Mouse (Mus musculus) gastrocnemius, postnatal 10 days (tissue): ENCODE measurements around the gene Trp73. TPM values are rescaled to one million over a fixed set of nuclear protein-coding genes. Genes with fewer than 3 reads are reported as not detected.

Experiments used
- DNase-seq: peaks from one replicate; pipeline ENCODE4 v3.0.0; 2021; ENCODE audit warnings: mixed read lengths
- long read RNA-seq, 2 experiments: library from polyadenylated mRNA; stranded (forward); transcript quantifications; one replicate each; pipeline ENCODE4 v2.0.0; 2021
- total RNA-seq, 2 experiments: library from RNA; stranded (reverse); gene quantifications; 2 replicates each; pipeline ENCODE4 v1.2.3; 2021

Trp73 gene
- not detected for total RNA-seq
- long read RNA-seq, experiment 1, partial matches to known transcripts = 0 of 1 reads
- long read RNA-seq, experiment 1, other reads (novel, unspliced or antisense) = 1 of 1 reads
- long read RNA-seq, experiment 2 = 0 reads

- no peak for DNase-seq
Measured at GRCm38 (mm10) chr4:154140182-154140212, at the start of gene Trp73. Trp73 (minus strand) TSS chr4:154140208.

GRCm38 (mm10) chr4:154188948-154189347, 48.9 kb upstream of the Trp73 start:
- DNase-seq = no peak

DNA sequence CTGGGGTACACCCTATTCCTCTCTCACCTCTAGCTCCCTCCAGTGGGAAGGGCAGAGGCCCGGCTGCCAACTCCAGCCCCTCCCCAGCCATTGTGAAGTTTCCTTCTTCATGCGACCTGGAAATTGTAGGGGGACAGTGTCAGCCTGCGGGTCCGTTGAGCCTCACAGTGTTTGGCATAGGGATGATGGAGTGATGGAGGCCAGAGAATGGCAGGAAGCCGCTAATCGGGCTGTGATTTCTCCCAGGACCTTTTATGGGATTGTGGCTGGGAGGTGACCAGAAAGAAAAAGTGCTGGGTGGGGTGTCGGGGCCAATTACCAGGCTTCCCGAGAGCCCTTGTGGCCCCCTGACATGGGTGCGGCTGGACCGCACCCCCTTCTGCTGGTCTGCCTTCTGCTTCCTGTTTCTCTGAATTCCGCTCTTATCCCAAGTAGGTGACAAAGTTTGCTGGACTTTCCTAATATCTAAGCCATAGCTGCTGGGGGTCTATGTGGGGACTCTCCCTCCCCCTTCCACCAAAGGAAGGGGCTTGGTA, 46.1 kb upstream of the Trp73 start:
- no peak for DNase-seq

DNA sequence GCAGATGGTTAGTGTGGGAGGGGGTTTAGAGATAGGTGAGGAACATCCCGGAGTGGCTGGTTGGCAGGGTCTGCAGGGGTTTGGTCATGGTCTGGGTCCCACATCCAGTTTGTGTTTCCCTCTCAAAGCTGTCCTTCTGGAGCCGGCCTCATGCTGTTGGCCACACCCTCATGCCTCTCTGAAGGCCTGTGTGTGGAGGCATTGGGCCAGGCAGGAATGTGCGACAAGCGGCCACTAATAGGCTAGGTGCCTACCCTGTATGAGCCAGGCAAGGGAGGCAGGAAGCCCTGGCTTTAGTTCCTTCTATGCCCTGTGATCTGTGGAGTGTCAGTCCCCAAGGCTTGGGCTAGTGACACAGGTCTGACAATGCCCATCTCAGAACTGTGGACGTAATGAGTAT, 45.0 kb upstream of the Trp73 start:
- DNase-seq = no peak

DNA sequence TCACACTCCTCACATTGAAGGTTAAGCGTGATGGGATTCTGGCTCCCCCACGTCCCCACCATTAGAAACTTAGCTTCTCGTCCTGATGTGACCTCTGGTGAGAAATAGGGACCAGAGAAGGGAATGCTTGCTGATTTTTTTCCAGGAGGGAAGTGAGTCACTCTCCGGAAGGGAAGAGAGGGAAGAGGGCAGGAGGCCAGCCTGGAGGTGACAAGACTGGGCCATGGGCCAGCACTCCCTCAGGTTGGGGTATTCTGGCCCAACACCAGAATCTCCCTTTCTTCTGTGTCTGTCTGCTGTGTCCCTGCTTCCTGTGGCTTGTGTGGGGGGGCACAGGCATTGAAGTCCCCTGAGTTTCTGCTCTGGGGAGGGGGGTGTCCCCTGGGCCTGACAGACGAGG, 43.6 kb upstream of the Trp73 start:
- no peak for DNase-seq

GRCm38 (mm10) chr4:154181001-154181400, 41.0 kb upstream of the Trp73 start:
- DNase-seq = no peak

GRCm38 (mm10) chr4:154177257-154177656, 37.2 kb upstream of the Trp73 start:
- DNase-seq = peak; percentile 31

DNA sequence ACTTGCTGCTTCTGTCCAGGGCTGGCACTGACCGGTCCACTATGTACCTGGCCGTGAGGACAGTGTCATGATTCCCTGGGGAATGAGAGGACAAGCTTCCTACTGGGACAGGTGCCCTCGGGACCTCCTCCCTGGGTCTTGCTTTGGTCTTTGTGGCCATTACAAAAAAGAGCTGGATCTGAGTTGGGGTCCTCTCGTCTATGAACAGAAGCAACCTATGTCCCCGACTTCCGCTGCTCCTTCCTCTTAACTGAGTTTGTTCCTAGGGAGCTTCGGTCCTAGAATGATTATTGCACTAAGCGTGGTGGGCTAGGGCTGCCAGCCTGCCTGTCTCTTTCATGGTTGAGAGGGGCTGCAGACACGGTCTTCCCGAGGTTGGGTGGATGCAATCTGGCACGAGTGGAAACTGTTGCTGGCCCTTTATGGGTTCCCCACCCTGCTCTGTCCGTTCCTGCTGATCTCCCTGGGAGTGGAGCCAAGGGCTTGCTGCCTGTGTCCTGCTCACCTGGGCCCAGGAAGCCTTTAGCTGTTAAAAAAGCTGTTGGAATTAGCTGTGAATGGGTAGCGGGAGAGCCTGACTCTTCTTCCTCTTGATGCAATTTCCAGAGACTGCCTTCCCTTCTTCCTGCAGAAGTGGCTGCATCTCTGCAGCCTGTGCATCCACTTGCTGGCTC, 32.1 kb upstream of the Trp73 start:
- DNase-seq = no peak

DNA sequence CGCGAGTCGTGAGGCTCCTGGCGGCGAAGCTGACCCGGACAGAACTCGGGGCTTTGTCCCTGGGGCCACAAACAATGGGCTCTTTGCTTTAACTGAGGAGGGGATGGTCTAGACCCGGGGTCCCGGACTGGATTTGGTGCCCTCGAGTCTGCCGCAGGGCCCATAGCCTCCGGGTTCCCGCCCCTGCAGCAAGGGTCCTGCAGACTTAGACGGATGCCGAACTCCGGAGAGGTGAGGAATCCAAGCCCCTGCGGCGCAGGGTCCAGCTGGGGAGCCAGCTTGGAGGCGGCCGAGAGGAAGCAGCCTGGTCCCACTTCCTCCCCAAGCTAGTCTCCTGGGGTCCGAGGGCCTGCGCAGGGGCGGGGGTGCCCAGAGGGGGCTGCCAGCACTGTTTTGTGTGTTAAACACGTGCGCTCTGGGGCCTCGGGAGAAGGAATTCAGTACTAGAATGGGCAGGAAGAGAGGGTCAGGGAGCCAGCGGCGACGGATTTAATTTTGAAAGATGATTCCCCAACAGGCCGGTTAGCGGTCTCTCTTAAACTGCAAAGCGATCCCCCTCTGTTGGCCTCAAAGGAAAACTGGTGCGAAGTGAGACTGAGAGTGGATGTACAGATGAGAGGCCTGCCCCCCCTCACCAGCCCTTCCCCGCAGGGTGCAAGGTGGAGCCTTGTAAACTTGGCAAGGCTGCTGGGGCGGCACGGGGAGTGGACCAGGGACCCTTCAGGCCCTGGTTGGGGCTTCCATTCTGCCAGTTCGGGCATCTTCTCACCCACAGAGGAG, 31.3 kb upstream of the Trp73 start:
- no peak for DNase-seq

DNA sequence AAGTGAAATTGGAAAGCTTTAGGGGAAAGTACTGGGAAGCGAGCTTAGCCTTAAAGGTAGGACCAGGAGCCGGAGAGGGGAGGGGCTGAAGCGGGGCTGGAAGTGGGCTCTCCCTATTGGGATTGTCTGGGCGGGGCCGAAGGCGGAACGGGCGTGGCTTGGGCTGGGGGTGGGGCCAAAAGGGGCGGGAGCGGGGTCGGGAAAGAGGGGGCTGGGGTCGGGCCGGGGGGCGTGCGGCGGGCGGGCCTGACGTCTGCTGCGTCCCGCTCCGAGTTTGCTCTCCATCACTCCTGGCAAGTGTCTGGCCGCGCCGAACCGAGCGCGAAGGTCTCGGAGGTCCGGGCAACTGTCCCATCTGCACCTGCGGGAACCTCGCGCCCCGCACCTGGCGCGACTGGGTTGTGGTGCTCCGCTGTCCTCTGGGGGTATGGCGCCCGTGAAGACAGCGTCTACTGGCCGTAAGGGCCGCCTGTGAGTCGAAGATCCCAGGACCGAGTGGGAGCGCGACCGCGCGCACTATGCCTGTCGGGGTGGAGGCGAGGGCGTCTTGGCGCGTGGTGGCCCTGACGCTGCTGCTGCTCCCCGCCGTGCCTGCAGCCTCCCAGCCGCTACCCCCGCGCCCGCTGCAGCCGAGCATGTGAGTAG, 30.6 kb upstream of the Trp73 start, which contains the start of gene Megf6:
Gene Megf6, plus strand, starts transcription at position 225 of the 645 bp plus-strand sequence.
- DNase-seq = peak; percentile 43

DNA sequence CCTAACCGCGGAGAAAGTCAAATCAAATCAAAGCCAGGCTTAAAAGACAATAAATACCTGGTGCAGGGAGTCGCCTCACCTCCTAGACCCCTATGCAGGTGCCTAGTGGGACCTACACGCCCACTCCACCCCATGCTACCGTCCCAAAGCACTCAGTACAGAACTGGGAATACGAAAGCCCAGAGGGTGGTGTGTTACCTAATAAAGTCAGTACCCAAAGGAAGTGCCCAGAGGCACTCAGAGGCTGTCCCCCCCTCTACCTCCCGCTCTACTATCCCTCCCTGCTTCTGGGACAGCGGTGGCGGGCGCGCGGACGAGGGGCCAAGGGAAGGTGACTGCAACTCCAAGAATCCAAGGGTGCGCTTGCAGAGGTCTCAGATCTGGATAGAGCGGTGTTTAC, 30.0 kb upstream of the Trp73 start:
- DNase-seq = no peak

GRCm38 (mm10) chr4:154167053-154167452, 27.0 kb upstream of the Trp73 start:
- peak; percentile 82 for DNase-seq

DNA sequence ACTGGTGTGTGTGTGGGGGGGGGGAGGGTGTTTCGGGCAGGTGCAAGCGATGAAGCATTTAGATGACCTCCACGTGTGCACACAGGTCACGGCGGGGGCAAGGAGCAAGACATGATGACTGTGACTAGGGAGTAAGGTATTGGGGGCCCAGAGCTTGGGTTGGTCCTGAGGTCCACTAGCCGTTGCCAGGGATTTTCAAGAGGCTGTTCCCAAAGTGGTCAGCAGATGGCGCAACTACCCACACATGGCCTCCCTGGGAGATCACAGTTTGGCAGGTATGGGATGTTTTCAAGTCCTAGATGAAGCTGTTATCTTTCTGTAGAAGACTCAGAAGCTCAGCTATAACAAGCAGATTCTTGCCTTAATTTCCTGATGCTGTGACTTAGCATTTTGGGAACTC, 23.3 kb upstream of the Trp73 start:
- peak; percentile 81 for DNase-seq

DNA sequence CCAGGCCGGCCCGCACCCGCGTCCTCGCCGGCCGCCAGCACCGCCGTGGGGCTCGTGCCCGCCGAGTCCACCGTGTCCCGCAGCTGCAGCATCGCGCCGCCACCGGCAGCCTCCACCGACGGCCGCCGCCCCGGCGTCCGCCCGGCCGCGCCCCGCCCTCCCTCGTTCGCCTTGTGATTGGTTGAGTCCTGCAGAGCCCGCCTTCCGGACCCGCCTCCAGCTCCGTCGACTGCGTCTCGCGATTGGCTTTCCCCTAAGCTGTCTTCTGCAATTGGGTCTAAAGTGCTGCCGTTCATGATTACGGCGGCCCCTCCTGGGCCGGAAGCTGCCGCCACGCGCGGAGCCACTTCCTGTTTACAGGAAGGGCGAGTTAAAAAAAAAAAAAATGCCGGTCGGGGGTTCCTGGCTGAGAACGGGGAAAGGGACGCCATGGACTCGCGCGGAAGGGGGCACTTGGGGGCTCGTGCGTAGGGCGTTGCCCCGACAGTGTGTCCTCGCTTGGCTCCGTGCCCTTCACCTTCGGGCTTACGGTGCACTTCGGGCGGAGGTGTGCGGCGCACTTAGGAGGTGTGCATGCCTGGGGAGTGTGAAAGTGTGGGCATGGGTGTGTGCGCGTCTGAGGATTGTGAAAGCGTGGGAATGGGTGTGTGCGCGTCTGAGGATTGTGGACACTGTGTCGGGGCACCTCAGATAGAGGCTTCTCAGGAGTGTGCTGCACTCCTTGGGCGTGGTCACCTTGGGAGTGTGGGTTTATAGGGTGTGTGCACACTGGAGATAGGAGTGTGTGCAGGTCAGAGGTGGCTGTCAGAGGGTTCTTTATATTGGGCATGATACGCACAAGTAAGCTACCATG, 20.8 kb upstream of the Trp73 start, which contains the start of gene Tprgl:
Gene Tprgl, minus strand, starts transcription at position 129 of the 853 bp plus-strand sequence.
- DNase-seq = peak; percentile 96

DNA sequence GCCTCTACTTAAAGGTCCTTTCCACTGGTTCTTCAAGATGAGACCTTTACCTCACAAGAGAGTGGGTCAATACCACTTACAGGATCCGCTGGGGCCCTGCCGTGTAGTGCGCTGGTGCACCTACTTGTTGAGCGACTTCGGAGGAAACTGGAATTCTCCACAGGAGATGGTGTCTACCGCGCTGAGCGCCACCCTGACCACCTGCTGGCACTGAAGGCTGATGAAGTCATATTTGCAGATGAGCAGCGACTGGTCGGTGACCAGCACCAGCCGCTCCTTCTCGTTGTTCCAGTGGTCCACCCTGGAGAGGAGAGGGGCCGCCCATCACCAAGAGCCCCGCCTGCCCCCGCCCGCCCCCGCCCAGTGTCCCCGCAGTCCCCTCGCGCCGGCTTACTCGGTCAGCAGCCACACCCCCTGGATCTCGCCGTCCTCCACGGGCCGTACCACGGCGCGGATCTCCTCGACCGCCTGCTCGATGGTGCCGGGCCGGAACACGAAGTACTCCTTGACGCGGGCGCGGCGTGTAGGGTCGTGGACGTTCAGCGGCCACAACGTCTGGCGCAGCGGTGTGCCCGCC, 20.0 kb upstream of the Trp73 start:
- DNase-seq = no peak

GRCm38 (mm10) chr4:154159002-154159401, 19.0 kb upstream of the Trp73 start:
- DNase-seq = peak; percentile 86

- DNase-seq = no peak
Measured at GRCm38 (mm10) chr4:154157970-154158662, 18.1 kb upstream of the Trp73 start.

- DNase-seq = no peak
Measured at GRCm38 (mm10) chr4:154156050-154156449, 16.0 kb upstream of the Trp73 start.

GRCm38 (mm10) chr4:154154104-154154503, 14.1 kb upstream of the Trp73 start:
- DNase-seq = no peak

GRCm38 (mm10) chr4:154146342-154146741, 6.3 kb upstream of the Trp73 start:
- DNase-seq = no peak

- no peak for DNase-seq
Measured at GRCm38 (mm10) chr4:154144712-154145111, 4.7 kb upstream of the Trp73 start.
